Mouse (Mus musculus): ENCODE data around the gene Negr1. TPM values are rescaled to one million over a fixed set of nuclear protein-coding genes. Genes with fewer than 3 reads are reported as not detected.

The Negr1 gene
- total RNA-seq, 1 experiment from 2014 or later, result 7.0 TPM

- DNase-seq, result no peak
Measured at GRCm38 (mm10) chr3:156799228-156799627, 237.6 kb downstream of the Negr1 start.

- no peak for DNase-seq
Measured at GRCm38 (mm10) chr3:156809836-156810235, 248.2 kb downstream of the Negr1 start.

GRCm38 (mm10) chr3:156816938-156817337 lies 255.3 kb downstream of the Negr1 start:
- DNase-seq, result no peak

GRCm38 (mm10) chr3:156817452-156817851 lies 255.9 kb downstream of the Negr1 start:
- no peak for DNase-seq

GRCm38 (mm10) chr3:156823039-156823438 lies 261.4 kb downstream of the Negr1 start:
- no peak for DNase-seq

GRCm38 (mm10) chr3:156833920-156834319 lies 272.3 kb downstream of the Negr1 start:
- DNase-seq, result no peak

GRCm38 (mm10) chr3:156838550-156838949 lies 277.0 kb downstream of the Negr1 start:
- no peak for DNase-seq

GRCm38 (mm10) chr3:156848385-156848784 lies 286.8 kb downstream of the Negr1 start:
- DNase-seq, result no peak

- DNase-seq, result no peak
Measured at GRCm38 (mm10) chr3:156851921-156852320, 290.3 kb downstream of the Negr1 start.

GRCm38 (mm10) chr3:156870239-156870921 lies 308.8 kb downstream of the Negr1 start:
- DNase-seq, result no peak

- DNase-seq, result no peak
Measured at GRCm38 (mm10) chr3:156870922-156871257, 309.3 kb downstream of the Negr1 start.

GRCm38 (mm10) chr3:156871641-156872196 lies 310.1 kb downstream of the Negr1 start:
- no peak for DNase-seq

- DNase-seq, result no peak
Measured at GRCm38 (mm10) chr3:156876551-156876950, 315.0 kb downstream of the Negr1 start.

GRCm38 (mm10) chr3:156882129-156882528 lies 320.5 kb downstream of the Negr1 start:
- DNase-seq, result no peak

- no peak for DNase-seq
Measured at GRCm38 (mm10) chr3:156883873-156884272, 322.3 kb downstream of the Negr1 start.

GRCm38 (mm10) chr3:156885689-156886088 lies 324.1 kb downstream of the Negr1 start:
- DNase-seq, result no peak

- no peak for DNase-seq
Measured at GRCm38 (mm10) chr3:156886915-156887314, 325.3 kb downstream of the Negr1 start.

GRCm38 (mm10) chr3:156890986-156891385 lies 329.4 kb downstream of the Negr1 start:
- DNase-seq, result no peak

GRCm38 (mm10) chr3:156895322-156895721 lies 333.7 kb downstream of the Negr1 start:
- DNase-seq, result no peak

GRCm38 (mm10) chr3:156896106-156896505 lies 334.5 kb downstream of the Negr1 start:
- no peak for DNase-seq

- no peak for DNase-seq
Measured at GRCm38 (mm10) chr3:156896552-156896951, 335.0 kb downstream of the Negr1 start.

GRCm38 (mm10) chr3:156901140-156901539 lies 339.5 kb downstream of the Negr1 start:
- DNase-seq, result no peak

- DNase-seq, result no peak
Measured at GRCm38 (mm10) chr3:156903925-156904576, 342.5 kb downstream of the Negr1 start.

GRCm38 (mm10) chr3:156912816-156913215 lies 351.2 kb downstream of the Negr1 start:
- no peak for DNase-seq

Data from adrenal gland, postnatal 25 days (tissue).